Mouse (Mus musculus): ENCODE results near the gene Shmt2.

Gene Shmt2

DNA sequence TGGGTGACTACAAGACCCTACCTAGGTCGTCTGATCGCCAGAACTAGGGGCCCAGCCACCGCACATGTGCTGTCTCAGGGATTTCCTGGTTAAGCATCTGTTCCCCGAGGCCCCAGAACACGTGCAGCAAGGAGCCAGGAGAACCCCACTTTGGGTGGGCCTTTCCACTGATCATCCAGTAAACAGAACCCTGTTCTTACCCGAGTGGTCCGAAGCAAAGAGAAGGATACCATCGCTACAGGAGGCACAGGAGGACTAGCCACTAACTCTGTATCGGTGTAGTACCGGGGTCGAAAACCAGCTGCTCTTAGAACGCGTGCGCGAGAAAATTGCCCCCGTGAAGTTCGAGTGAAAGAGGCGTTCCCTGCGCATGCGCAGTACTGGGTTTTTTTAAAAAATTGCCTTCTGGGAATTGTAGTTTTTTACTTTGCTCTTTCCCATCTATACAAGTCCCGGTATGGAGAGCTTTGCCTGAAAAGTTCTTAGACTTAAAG lies at the start of gene Shmt2:
Gene Shmt2, minus strand, starts transcription at position 357 of the 494 bp plus-strand sequence.
- peak; percentile 89 for DNase-seq

DNA sequence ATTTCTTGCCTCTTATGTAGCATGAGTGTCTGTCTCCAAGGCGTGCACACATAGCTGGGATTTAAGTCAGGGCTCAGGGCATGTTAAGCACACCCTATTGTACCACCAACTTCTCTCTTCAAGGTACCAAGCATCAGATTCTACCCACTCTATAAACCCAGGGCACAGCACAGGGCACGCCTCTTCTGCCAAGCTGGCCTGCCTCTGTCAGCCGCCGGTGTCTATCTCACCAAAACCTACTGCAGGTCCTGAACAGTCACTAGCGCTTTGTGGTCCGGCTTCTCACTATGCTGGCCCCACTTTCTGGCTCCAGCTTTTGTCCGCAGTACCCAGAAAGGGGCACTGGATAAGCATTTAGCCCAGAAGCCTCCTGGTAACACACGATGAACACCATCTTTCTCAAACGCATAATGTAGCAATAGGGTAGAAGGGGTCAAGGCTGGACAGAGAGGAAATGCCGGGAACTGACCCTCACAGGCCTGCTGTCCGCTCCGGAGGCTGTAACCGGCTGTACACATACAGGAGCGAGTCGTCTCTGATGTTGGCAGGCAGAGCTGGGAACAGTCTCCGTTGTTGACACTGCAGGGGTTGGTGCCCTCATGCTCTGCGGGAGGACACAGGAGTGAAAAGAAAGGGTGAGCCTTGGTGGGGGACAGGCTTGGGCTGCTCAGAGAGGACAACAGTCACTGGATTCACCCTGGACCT lies 48.8 kb upstream of the Shmt2 start:
- no peak for DNase-seq

DNA sequence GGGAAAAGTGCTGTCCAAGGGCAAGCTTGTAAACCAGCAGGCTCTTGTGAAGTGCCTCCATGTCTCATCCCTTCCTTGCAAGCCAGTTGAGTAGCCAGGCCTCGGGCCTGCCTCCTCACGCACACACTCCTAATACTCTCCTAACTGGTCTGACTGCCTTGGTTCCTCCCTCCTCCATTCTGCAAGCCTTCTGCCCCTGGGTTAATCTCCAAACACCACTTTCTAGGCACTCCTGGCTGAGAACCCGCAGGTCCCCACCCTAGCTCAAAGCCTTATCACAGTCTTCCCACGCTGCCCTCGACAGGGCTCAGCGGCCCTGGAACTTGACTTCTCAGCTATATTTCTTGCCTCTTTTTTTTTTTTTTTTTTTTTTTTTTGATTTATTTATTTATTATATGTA lies 48.1 kb upstream of the Shmt2 start:
- no peak for DNase-seq

DNA sequence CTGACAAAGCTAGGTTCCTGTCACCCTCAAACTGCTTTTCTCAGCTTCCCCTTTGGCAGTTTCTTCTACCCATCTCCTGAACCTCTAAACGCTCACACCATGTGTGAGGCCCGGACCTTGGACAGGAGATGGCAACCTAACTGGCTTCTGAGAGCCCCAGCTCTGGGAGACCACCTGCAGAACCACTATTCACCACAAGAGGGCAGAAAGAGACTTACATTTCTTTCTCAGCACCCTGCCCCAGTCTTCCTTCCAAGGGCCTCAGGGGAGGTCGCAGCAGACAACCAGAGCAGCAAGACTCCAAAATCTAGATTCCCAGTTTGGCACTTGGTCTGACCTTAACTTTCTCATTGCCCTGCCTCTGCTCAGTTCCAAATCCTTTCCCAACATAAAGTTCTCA lies 47.2 kb upstream of the Shmt2 start:
- peak; percentile 69 for DNase-seq

DNA sequence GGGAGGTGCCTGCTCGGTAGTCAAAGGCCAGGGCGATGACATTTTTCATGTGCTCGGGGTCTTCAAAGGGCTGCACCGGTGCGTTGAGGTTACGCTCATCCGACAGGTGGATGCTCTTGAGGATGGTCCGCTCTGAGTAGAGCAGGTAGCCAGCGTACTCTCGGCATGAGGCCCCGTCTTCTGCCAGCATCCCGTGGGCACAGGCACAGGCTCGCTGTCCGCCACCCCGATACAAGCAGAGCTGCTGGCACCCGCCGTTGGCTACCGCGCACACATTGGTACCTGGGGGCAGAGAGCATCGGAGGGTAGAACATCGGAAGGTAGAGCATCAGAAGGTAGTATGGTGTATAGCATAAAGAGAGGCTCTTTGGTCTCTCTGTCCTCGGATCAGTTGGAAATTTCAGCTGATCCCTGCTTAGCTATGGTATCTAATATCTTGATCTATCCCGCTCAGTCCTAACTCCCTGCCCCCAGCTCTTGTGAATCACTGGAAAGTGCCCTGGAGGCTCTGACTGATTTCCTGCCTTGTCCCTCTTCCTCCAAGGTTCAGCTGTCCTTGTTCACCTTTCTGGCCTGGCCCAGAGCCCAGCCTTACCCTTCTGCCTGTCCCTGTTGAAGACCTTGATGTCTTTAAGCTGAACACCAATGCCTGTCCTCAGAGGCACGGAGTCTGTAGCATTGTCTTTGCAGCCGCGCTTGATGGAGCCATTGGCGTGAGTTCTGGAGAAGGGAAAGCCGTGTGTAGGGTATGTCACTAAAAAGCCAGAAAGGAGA lies 44.5 kb upstream of the Shmt2 start:
- no peak for DNase-seq

DNA sequence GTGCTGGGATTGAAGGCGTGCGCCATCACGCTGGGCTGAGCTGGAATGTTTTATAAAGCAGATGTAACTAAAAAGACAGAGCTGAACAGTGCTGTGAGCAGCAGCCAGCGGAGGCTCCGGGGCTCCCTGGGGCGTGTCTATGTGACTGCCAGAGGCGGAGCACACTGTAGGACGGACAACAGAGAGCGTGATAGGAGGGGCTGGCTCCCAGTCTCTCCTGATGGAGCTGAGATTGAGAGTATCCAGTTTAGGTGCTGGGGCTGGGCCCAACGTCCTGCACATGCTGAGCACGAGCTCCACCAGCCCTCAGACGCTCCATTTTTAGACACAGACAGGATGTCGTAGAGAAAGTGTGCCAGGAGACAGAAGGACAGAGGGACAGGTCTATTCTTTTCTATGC lies 42.1 kb upstream of the Shmt2 start:
- DNase-seq = peak; percentile 42

DNA sequence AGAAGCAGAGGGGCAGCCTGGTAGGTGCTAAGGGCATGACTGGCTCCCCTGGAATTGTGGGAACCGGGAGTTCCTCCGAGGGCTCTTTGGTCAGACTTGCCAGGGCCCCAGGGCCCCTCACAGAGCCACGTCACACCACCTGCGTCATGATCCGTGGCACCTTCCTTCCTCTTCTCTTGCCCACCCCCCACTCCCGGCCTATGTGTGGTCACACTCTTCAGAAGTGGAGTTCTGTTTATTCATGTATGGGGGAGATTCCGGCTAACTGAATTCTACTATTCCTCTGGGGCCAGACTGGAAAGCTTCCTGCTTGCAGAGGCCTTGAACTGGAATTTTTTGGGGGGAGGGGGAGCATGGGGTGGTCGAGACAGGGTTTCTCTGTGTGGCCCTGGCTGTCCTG lies 41.6 kb upstream of the Shmt2 start:
- no peak for DNase-seq

DNA sequence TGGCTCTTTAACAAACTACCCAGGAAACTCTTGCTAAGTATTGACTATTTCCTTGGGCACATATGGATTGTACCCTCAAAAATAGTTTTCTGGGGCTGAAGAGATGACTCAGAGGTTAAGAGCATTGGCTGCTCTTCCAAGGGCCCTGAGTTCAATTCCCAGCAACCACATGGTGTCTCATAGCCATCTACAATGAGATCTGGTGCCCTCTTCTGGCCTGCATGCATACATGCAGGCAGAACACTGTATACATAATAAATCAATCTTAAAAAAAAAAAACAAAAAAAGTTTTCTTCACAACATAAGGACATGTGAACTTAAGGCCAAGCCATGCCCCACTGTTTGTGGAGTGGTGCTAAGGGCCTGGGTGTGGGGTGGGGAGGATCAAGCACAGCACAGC lies 38.9 kb upstream of the Shmt2 start:
- no peak for DNase-seq

DNA sequence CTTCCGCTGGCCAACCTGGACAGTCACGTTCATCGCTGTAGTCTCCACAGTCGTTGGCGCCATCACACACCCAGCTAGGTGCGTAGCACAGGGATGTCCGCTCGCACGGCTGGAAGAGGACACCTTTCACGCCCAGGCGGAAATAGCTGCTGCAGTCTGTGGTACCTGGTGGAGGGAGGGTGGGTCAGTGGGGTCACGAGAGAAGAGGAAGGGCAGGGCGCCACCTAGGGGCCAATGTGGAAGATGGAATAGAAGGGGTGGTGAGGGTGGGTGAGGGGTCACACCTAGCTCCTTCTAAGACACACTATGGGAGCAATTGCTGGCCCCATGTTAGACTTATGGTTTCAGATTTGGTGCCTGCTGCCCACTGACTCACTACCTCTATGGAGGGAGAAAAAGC lies 35.2 kb upstream of the Shmt2 start:
- no peak for DNase-seq

DNA sequence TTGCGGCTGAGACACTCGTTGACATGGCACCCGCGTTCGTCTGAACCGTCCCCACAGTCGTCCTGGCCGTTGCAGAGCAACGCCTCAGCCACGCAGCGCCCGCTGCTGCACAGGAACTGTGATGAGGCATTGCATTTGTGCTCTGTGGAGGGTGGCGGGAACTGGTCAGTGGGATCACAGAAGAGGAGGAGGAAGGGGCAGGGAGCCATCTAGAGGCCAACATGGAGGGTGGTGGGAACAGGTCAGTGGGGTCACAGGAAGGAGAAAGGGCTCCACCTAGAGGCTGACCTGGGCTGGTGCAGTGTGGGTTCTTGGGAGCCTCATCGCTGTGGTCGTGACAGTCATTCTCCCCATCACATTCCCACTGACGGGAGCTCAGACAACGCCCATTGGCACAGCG lies 33.5 kb upstream of the Shmt2 start:
- no peak for DNase-seq

DNA sequence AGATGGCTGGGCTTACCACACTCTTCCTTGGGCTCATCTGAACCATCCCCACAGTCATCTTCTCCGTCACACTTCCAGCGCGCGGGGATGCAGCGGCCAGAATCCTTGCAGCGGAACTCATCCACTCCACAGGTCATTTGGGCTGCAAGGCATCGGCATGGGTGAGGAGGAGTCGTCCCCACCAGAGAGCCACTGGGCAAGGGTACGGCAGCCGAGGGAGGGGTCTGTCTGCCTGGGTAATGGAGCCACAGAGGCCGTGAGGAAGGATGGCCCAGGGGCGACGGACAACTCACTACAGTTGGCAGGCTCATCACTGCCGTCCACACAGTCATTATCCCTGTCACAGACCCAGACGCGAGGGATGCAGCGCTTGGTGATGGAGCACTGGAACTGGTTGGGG lies 27.6 kb upstream of the Shmt2 start:
- no peak for DNase-seq

DNA sequence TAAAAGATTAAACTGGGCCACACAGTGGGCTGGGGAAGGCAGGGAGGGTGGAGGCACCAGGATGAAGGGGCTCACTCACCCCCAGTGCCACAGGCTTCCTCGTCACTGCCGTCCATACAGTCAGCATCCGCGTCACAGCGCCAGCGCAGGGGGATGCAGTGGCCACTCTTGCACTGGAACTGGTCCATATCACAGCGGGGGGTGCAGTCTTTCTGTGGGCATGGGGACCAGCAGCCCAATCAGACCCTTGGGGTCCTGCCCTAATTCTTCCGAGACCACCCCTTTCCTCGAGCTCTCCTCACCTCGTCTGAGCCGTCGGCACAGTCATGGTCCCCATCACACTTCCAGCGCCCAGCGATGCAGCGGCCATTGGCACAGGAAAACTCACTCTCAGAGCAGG lies 26.0 kb upstream of the Shmt2 start:
- DNase-seq = no peak

DNA sequence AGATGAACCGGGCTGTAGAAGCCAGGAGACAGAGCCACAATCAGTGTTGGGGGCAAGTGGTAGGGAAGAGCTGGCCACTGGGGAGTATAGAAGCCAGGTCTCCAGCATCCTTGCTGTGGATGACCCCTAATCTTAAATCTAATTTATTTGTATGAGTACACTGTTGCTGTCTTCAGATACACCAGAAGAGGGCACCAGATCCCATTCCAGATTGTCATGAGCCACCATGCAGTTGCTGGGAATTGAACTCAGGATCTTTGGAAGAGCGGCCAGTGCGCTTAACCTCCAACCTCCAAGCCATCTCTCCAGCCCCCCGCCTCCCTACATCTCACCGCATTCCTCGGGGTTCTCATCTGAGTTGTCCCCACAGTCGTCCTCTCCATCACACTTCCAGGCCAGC lies 24.3 kb upstream of the Shmt2 start:
- no peak for DNase-seq

DNA sequence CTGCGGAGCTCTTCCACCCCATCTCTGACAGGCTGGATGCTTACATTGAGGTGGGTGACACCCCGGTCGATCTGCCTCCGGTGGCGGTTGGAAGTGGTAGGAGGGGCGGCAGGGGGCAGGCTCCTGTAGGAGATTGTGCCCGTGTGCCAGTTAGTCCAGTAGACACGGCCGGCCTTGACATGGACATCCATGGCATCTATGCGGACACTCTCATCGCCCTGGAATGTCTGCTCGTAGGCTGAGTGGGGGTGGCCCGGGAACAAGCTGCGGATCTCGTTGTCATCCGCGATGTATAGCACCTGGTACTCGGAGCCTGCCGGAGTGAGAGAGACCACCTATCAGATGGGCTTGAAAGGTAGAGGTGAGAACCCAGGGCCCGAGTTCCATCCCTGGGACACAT lies 22.1 kb upstream of the Shmt2 start:
- DNase-seq = no peak

DNA sequence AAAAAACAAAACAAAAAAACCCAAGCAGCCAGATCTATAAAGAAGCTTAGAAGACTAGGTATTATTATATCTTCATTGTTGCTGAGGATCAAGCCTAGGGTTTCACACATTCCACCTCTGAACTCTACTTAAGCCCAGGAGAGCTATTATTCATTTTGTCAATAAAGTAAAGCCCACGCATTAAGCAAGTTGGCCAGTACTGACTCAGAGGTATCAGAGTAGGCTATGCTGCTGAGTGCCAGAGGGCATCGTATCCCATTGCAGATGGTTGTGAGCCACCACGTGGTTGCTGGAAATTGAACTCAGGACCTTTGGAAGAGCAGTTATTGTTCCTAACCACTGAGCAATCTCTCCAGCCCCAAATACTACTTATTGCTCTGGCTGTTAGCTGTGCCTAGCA lies 21.7 kb upstream of the Shmt2 start:
- DNase-seq = no peak

DNA sequence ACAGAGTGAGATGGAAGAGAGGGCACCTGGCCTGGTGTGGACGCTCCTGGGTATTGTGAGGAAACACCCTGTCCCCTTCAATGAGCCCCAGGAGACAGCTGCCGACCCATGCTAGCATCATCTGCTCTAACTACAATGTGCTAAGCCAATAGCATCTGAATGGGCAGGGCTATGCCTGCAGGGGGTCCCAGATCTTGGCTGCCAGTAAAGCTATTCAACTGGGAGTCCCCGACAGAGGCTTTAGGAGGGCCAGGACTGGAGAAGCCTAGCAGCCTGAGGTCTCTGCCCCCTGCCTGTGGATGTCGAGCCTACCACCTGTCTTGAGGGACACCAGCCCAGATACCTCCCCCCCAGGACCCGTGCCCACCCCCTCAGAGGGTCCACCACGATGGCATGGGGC lies 20.5 kb upstream of the Shmt2 start:
- DNase-seq = no peak

DNA sequence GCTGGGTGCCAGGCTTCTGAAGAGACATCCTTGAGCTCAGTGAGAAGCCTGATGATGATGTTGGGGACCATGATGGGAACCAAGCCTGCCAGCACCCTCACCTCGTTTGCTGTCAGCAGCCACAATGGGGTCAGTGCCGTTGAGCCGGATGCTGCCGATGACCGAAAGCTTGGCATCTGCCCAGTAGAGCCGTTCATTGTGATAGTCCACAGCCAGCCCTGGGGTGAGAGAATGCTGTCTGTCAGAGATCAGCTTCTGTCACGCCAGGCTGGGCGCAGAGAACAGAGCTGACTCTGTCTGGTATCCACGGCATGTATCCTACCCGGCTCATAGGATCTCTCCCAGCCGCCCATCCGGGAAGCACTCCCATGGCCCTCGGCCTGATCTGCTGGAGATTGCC lies 19.8 kb upstream of the Shmt2 start:
- DNase-seq = no peak

DNA sequence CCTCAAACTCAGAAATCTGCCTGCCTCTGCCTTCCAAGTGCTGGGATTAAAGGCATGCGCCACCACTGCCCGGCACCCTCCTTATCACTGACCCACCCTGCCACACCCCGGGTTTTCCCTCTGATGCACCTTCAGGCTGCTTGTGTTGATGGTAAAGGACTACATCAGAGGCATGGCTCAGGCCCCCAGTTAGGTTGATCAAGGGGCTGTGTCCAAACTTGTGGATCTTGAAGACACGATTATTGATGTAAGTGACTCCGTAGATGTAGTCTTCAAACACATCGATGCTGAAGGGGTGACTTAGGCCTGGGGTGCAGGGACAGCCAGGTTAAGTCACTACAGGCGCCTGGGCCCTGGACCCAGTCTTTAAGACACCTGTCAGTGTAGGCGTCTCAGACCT lies 19.3 kb upstream of the Shmt2 start:
- no peak for DNase-seq

DNA sequence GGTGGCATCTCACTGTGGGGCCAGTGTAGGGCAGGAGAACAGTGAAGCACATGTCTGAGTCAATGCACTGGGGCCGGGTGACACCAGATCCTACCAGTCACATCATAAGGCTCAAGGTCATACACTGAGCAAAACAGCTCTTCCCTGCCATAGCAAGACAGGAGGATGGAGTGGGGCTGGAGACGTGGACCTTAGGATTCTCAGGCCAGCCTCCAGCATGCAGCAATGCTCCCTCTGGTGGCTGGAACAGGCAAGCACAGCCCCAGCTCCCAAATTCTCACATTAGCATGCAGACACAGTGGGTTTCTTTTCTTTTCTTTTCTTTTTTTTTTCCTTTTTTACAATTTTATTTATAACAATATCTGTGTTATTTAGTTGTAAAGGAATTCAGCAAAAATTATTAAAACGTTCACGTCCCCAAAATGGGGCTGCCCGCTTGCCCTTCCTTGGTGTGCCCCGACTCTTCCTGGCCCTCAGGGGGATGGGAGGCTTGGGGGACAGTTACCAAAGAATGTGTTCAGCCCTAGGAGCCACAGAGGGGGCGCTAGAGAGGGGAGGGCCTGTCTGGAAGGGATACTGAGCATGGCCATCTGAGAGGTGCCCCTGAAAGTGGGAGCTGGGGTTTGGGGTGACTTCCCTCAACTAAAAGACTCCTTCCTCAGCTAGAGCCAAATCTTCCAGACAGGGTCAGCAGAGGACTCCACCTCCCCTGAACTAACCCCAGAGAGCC lies 15.8 kb upstream of the Shmt2 start:
- DNase-seq = peak; percentile 83

DNA sequence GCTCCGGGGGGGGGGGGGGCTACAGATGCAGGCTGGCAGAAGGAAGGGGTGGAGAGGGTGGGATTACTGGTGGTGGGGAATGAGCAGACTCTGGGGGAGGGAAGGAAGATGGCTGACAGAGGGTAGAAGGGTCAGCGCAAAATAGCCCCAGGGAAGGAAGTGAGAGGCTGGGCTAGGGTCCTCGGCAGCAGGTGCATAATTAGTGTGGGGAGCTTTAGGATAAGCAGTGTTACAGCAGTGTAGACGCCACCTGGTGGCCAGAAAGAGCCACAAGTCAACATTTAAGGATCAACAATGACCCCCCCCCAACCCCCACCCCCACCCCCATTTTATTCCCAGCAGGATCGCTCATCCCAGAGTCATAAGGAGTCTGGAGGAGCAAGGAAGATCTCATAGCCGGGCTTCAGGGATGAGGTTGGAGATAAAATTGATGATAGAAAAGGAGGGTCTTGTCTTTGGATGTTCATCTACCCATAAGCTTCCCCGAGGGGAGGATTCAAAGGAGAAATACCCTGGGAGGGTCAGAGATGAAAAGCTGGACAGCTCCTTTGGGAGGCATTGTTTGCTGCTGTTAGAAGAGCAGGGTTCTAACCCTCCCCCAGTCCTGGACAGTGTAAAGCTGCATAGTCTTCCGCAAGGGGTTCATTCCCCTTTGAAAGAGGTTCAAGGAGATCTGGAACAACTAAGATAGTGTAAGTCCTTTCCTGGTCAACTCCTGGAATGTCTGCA lies 14.5 kb upstream of the Shmt2 start:
- DNase-seq = peak; percentile 60

DNA sequence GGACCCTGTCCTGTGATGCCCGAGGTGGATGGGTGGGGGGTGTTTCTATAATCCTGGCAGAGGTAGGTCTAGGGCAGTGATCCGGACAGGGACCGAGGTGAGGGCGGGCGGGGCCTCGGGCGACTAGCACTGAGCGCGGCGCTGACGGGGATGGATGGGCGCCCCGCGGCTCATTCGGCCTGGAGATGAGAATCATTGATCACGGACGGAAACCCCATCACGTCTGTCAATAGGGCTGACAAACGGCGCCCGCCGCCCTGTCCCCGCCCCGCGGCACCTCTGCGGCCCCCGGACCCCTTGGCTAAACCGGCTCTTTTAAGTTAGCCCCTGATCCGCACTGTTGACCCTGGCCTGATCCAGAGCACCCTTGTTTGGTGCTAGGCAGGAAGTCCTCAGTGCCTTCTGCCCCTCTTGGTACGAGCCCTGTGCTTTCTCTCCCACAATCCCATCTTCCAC lies 12.7 kb upstream of the Shmt2 start:
- DNase-seq = no peak

DNA sequence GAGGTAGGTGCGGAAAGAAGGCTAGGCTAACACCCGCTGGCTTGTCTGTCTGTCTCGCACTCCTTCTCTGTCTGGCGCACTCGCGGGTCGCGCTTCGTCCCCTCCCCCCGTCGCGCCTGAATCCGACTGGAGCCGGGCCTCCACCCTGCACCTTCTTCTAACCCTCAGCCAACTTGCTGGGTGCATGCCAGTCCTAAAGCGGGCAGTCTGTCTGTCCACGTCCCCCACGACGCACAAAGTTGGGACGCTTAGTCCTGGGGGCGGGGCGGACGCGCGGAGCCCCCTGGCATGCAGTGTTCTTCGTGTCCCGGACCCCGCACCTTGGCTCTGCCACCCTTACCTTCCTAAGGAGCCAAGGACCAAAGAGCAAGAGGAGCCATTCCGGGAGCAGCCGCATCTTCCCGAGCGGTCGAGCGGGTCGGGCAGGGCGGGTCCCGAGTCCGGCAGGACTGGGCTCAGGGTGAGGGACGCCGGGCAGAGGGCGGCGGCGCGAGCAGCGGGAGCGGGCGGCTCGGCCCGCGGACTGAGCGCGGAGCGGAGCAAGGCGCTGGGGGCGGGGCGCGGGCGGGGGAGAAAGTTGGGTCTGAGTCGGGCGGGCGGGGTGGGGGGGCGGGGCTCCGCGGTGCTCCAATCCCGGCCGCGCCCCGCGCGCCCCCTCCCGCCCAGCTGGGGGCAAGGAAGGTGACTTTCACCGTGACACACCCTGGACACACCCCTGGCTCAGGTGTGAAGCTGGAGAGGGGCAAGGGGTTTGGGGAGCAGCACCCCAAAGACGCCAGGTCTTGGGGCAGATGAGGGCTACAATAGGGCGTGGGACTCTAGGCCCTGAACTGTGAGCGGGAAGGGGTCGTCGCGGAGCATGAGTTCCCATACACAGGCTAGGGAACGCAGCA lies 12.0 kb upstream of the Shmt2 start, which contains the start of gene Nxph4:
Gene Nxph4, minus strand, starts transcription at position 524 of the 893 bp plus-strand sequence.
- DNase-seq = no peak
